Comparison of ENCODE assay signal across 14 mouse cellular contexts in genomic region chr5:116456796-116457515, GRCm38 (mm10). TPM values are rescaled to one million over a fixed set of nuclear protein-coding genes. Genes with fewer than 3 reads are reported as not detected.
A peak's percentile ranks its signal among the peaks of the same experiment; 100 is the strongest.
DNase-seq lines count a peak whose midpoint lies in the region; ATAC-seq and TF ChIP-seq lines count a peak whose summit lies in the region.
"Had no signal": no experiment of that assay in that cellular context is flagged by ENCODE, and none has a peak within 500 bp of the region (broad histone marks: within the 10 kb centered on the region; RNA-seq: fewer than 3 reads in every experiment).

No protein-coding gene starts in this region.

- no peak overlapping the region for H3K27ac ChIP-seq in intestine, embryonic 14.5 days (ENCODE audit: low read depth)
- no peak overlapping the region for H3K27ac ChIP-seq in intestine, embryonic 16.5 days (ENCODE audit: low read length)
- H3K27ac ChIP-seq in left cerebral cortex, adult 2 months, result no peak overlapping the region
- H3K27ac ChIP-seq: forebrain, embryonic 12.5 days; limb, embryonic 15.5 days; macrophage had no signal

- TF ChIP-seq CTCF in left cerebral cortex, adult 2 months (IDR thresholded peaks at IDR 0.05), result no peak

- no peaks in the 10 kb centered on the region for H3K9me3 ChIP-seq in intestine, embryonic 14.5 days (ENCODE audit: control insufficient read depth, low read length)
- H3K9me3 ChIP-seq in intestine, embryonic 16.5 days (ENCODE audit: control insufficient read depth, low read length), result no peaks in the 10 kb centered on the region
- H3K9me3 ChIP-seq: forebrain, embryonic 12.5 days; limb, embryonic 15.5 days had no signal

- no peaks in the 10 kb centered on the region for H3K27me3 ChIP-seq in intestine, embryonic 14.5 days (replicated peaks; ENCODE audit: control insufficient read depth, insufficient read depth, low read length)
- H3K27me3 ChIP-seq in intestine, embryonic 16.5 days (replicated peaks; ENCODE audit: control insufficient read depth, insufficient read depth, low read length), result no peaks in the 10 kb centered on the region
- H3K27me3 ChIP-seq: limb, embryonic 15.5 days had no signal

- no peaks in the 10 kb centered on the region for H3K36me3 ChIP-seq in intestine, embryonic 14.5 days (ENCODE audit: control insufficient read depth, insufficient read depth, low read length)
- no peaks in the 10 kb centered on the region for H3K36me3 ChIP-seq in intestine, embryonic 16.5 days (ENCODE audit: control insufficient read depth, insufficient read depth, low read length)
- H3K36me3 ChIP-seq: limb, embryonic 15.5 days had no signal

- H3K4me2 ChIP-seq in intestine, embryonic 14.5 days (ENCODE audit: low read length), result peak overlapping the region; percentile 2; the same call in 1 of the 2 replicates
- no peak overlapping the region for H3K4me2 ChIP-seq in intestine, embryonic 16.5 days (ENCODE audit: low read depth, low read length)
- H3K4me2 ChIP-seq: forebrain, embryonic 12.5 days; limb, embryonic 15.5 days had no signal

- no peak for ATAC-seq in intestine, embryonic 14.5 days (replicated peaks; ENCODE audit: low FRiP score, low TSS enrichment, low read depth)
- no peak for ATAC-seq in intestine, embryonic 16.5 days

- no peak overlapping the region for H3K4me3 ChIP-seq in intestine, embryonic 14.5 days (ENCODE audit: low read depth, low read length)
- H3K4me3 ChIP-seq in intestine, embryonic 16.5 days (ENCODE audit: low read length), result no peak overlapping the region; the same call in 1 of the 2 replicates
- H3K4me3 ChIP-seq in left cerebral cortex, adult 2 months, result no peak overlapping the region
- H3K4me3 ChIP-seq: forebrain, embryonic 12.5 days; limb, embryonic 15.5 days had no signal

- intact Hi-C loops in left cerebral cortex, adult 2 months (cut with DNase I), result no loop called here

- 0 out of 2 replicates have a peak, but pooled peaks cover 3% of the 10 kb centered on the region for H3K4me1 ChIP-seq in intestine, embryonic 14.5 days (replicated peaks; ENCODE audit: control insufficient read depth, insufficient read depth, low read length)
- no peaks in the 10 kb centered on the region for H3K4me1 ChIP-seq in intestine, embryonic 16.5 days (ENCODE audit: control insufficient read depth, insufficient read depth, low read length)

- H3K9ac ChIP-seq in intestine, embryonic 14.5 days (ENCODE audit: low read length), result no peak overlapping the region
- no peak overlapping the region for H3K9ac ChIP-seq in intestine, embryonic 16.5 days (ENCODE audit: low read depth, low read length)
- H3K9ac ChIP-seq: forebrain, embryonic 12.5 days; limb, embryonic 15.5 days had no signal

- peak; percentile 29 for DNase-seq in embryo, embryonic 10.5 days (ENCODE audit: low spot score)
- no peak for DNase-seq in embryo, embryonic 9.5 days (ENCODE audit: extremely low spot score)
- no peak for DNase-seq in intestine, embryonic 14.5 days (ENCODE audit: low spot score)
- DNase-seq in retina, postnatal 1 day, result peak; percentile 55
- no peak for DNase-seq in retina, embryonic 14.5 days (ENCODE audit: low spot score)
- no peak for DNase-seq in left cerebral cortex, adult 2 months (ENCODE audit: extremely low spot score in 1 of 2, low spot score in 2 of 2)
- no peak for DNase-seq in right cerebral cortex, postnatal 14 days
- DNase-seq: adrenal gland, adult 8-10 months; gastrocnemius, postnatal 14 days; kidney, adult 2 months had no signal

- WGBS in intestine, embryonic 14.5 days, result 30% methylated on average over 10 of the region's 10 CpGs
- WGBS in intestine, embryonic 16.5 days, result 36% methylated on average over 10 of the region's 10 CpGs

RNA-seq across cellular contexts. Expression of gene Hspb8, which starts 34.3 kb away (rescaled TPM):
- 9.5 and 11.2 TPM in 2 replicates for polyA plus RNA-seq in intestine, embryonic 14.5 days (2014; fragmentation: Nextera tagmentation; extraction: Ambion mirVana)
- polyA plus RNA-seq in intestine, embryonic 16.5 days (2015; fragmentation: Nextera tagmentation; extraction: Ambion mirVana), result 11.3 and 11.8 TPM in 2 replicates
- total RNA-seq in left cerebral cortex, adult 2 months (2021), result 10 to 100 TPM; 11.0 to 12.6 TPM

Comparison
In these comparisons a context has a peak if more than half of its experiments do, and no peak if none do; other contexts are left out.
1. DNase-seq: peak in embryo, embryonic 10.5 days (single experiment) and retina, postnatal 1 day (single experiment); none in embryo, embryonic 9.5 days (single experiment), intestine, embryonic 14.5 days (single experiment), retina, embryonic 14.5 days (single experiment), left cerebral cortex, adult 2 months (0 of 2) and right cerebral cortex, postnatal 14 days (single experiment).